Mouse (Mus musculus) midbrain, embryonic 11.5 days (tissue): ENCODE measurements around the gene Nucb2. TPM values are rescaled to one million over a fixed set of nuclear protein-coding genes. Genes with fewer than 3 reads are reported as not detected.
A peak's percentile ranks its signal among the peaks of the same experiment; 100 is the strongest.

Experiments used
- ATAC-seq: fragments of 200-750 bp; cut with Nextera tagmentation; 2 replicates; pipeline ENCODE4 v1.8.0; 2017; ENCODE audit warnings: moderate TSS enrichment, moderate library complexity; ENCODE audit not compliant: low FRiP score
- DNase-seq: peaks from one replicate; pipeline ENCODE4 v3.0.0; 2015; ENCODE audit warnings: low spot score; ENCODE audit errors: missing footprints
- H3K27ac ChIP-seq: fragments of 300-500 bp; sonication (generic); 2 replicates; pipeline ENCODE4 v1.5.1; 2014; ENCODE audit warnings: low read depth, low read length
- H3K27me3 ChIP-seq: fragments of 300-500 bp; sonication (generic); 2 replicates; pipeline ENCODE4 v1.6.1; 2014; ENCODE audit warnings: mild to moderate bottlenecking, low read length, moderate library complexity, mixed read lengths; ENCODE audit not compliant: control insufficient read depth, insufficient read depth
- H3K36me3 ChIP-seq: fragments of 300-500 bp; sonication (generic); 2 replicates; pipeline ENCODE4 v1.6.1; 2014; ENCODE audit warnings: mild to moderate bottlenecking, low read length, moderate library complexity, mixed read lengths; ENCODE audit not compliant: control insufficient read depth, insufficient read depth
- H3K4me1 ChIP-seq: fragments of 300-500 bp; sonication (generic); 2 replicates; pipeline ENCODE4 v1.6.1; 2014; ENCODE audit warnings: low read length; ENCODE audit not compliant: control insufficient read depth, insufficient read depth
- H3K4me2 ChIP-seq: fragments of 300-500 bp; sonication (generic); 2 replicates; pipeline ENCODE4 v1.6.1; 2014; ENCODE audit warnings: mild to moderate bottlenecking, moderate library complexity
- H3K4me3 ChIP-seq: fragments of 300-500 bp; sonication (generic); 2 replicates; pipeline ENCODE4 v1.5.1; 2014; ENCODE audit warnings: low read depth, low read length
- H3K9ac ChIP-seq: fragments of 300-500 bp; sonication (generic); 2 replicates; pipeline ENCODE4 v1.6.1; 2014; ENCODE audit warnings: low read length
- H3K9me3 ChIP-seq: fragments of 300-500 bp; sonication (generic); 2 replicates; pipeline ENCODE4 v1.6.1; 2016; ENCODE audit warnings: low read length; ENCODE audit not compliant: control insufficient read depth
- WGBS: fragments of 180-500 bp; shearing (Covaris S2); extraction: QIAGEN DNeasy Blood & Tissue Kit; methylation state at CpG from one replicate; pipeline ENCODE4 v1.1.7; 2014; 5-methylcytosine and 5-hydroxymethylcytosine counted together
- polyA plus RNA-seq: library from polyadenylated mRNA; unstranded; fragments of >200 nt; fragmentation: Nextera tagmentation; extraction: Ambion mirVana; gene quantifications from 2 replicates; pipeline ENCODE4 v1.2.1, GENCODE M21; 2014

Gene Nucb2
- polyA plus RNA-seq, 1 experiment from 2014 or later = 16.1 TPM

GRCm38 (mm10) chr7:116515059-116515458 lies 10.9 kb downstream of the Nucb2 start:
- Histone ChIP-seq H3K36me3 (no peaks in the 10 kb centered on the region), H3K9ac (no peak overlapping the region), H3K9me3 (no peaks in the 10 kb centered on the region), H3K27me3 (no peaks in the 10 kb centered on the region), H3K4me1 (no peaks in the 10 kb centered on the region), H3K4me3 (no peak overlapping the region), H3K4me2 (no peak overlapping the region), H3K27ac (no peak overlapping the region)
- ATAC-seq (no peak), DNase-seq (no peak)
- 90% methylated on average over 7 of the region's 7 CpGs for WGBS

DNA sequence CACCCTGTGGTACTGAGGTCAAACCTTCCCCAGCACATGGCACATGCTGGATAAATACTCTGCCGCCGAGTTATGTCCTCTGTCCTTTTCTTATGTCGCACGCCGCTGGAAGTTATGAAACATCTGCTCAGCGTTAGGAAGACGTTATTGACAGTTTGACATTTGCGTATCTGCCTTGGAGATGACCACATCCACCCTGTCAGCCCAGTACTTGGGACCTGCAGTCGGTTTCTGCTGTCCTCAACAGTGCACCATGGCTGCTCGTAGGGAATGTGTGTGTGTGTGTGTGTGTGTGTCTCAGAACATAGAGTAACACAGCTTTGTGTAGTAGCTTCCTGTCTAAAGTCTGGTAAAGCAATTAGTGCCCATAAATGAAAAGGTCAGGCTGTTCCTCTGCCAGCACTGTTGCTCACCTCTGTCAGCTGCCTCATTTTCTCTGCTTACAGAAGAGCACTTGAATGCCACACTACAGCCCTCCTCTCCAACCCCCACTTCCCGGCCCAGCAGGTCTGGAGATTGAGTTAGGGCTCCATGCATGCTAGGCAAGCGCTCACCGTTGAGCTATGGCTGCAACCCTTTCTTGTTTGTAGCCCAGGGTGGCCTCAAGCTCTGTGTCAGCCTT lies 11.5 kb downstream of the Nucb2 start:
- ATAC-seq (no peak), DNase-seq (no peak)
- Histone ChIP-seq H3K9me3 (no peaks in the 10 kb centered on the region), H3K4me2 (no peak overlapping the region), H3K4me3 (no peak overlapping the region), H3K27ac (no peak overlapping the region), H3K36me3 (no peaks in the 10 kb centered on the region), H3K27me3 (no peaks in the 10 kb centered on the region), H3K4me1 (no peaks in the 10 kb centered on the region), H3K9ac (no peak overlapping the region)
- WGBS = 83% methylated on average over 13 of the region's 13 CpGs

DNA sequence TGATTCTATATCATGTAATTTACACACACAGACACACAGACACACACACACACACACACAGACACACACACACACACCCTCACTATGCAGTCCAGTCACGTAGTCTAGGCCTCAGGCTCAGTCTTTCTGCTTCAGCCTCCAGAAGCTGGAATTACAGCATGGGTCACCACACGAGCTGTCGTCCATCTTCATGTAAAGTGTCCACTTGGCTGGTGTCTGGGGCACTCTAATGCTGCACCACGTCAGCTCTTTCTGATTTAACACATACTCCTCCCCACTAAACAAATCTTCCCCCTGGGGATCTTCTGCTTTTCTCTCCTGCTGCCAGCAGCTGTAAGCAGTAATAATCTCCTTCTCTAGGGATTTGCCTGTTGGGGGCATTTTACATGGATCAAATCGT lies 13.1 kb downstream of the Nucb2 start:
- DNase-seq = peak; percentile 86
- ATAC-seq = peak; percentile 40; the same call in 1 of the 2 replicates
- 57% methylated on average over 5 of the region's 5 CpGs for WGBS
- Histone ChIP-seq H3K27me3 (no peaks in the 10 kb centered on the region), H3K9me3 (no peaks in the 10 kb centered on the region), H3K36me3 (no peaks in the 10 kb centered on the region), H3K27ac (0 out of 2 replicates have a peak overlapping the region, but pooled peaks have one; percentile 25), H3K4me3 (no peak overlapping the region), H3K4me2 (no peak overlapping the region), H3K4me1 (no peaks in the 10 kb centered on the region), H3K9ac (no peak overlapping the region)

- Histone ChIP-seq H3K27ac (no peak overlapping the region), H3K9me3 (no peaks in the 10 kb centered on the region), H3K4me3 (no peak overlapping the region), H3K36me3 (no peaks in the 10 kb centered on the region), H3K27me3 (no peaks in the 10 kb centered on the region), H3K4me1 (no peaks in the 10 kb centered on the region), H3K9ac (no peak overlapping the region), H3K4me2 (no peak overlapping the region)
- ATAC-seq = no peak
- 88% methylated on average over 5 of the region's 5 CpGs for WGBS
- no peak for DNase-seq
These were observed 14.0 kb downstream of the Nucb2 start for GRCm38 (mm10) chr7:116518155-116518554.

DNA sequence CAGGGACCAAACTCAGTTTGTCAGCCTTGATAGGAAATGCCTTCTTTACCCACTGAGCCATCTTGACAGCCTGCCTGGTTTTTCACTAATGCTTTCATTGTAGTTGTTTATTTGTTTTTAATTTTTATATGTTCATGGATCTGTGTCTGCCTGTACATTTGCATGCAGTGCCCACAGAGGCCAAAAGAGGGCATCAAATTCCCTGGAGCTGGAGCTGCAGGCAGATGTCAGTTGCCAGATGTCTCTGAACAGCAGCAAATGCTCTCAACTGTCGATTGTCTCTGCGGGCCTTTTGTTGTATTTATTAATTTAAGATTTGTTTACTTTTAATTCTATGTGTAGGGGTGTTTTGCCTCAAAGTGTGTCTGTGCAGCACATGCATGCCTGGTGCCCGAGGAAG lies 15.6 kb downstream of the Nucb2 start:
- peaks cover 3% of the 10 kb centered on the region; the same call in 1 of the 2 replicates for H3K36me3 ChIP-seq
- no peak for ATAC-seq
- H3K9ac ChIP-seq = no peak overlapping the region
- H3K4me2 ChIP-seq = no peak overlapping the region
- no peak overlapping the region for H3K27ac ChIP-seq
- H3K27me3 ChIP-seq = no peaks in the 10 kb centered on the region
- no peaks in the 10 kb centered on the region for H3K9me3 ChIP-seq
- WGBS = 70% methylated on average over 3 of the region's 3 CpGs
- peak; percentile 89 for DNase-seq
- H3K4me3 ChIP-seq = no peak overlapping the region
- no peaks in the 10 kb centered on the region for H3K4me1 ChIP-seq

GRCm38 (mm10) chr7:116524577-116524976 lies 20.4 kb downstream of the Nucb2 start:
- Histone ChIP-seq H3K9ac (no peak overlapping the region), H3K36me3 (peaks cover 3% of the 10 kb centered on the region; the same call in 1 of the 2 replicates), H3K9me3 (no peaks in the 10 kb centered on the region), H3K27me3 (no peaks in the 10 kb centered on the region), H3K27ac (no peak overlapping the region), H3K4me2 (no peak overlapping the region), H3K4me3 (no peak overlapping the region), H3K4me1 (no peaks in the 10 kb centered on the region)
- WGBS = 97% methylated on average over 2 of the region's 2 CpGs
- DNase-seq = peak; percentile 8
- no peak for ATAC-seq

GRCm38 (mm10) chr7:116529793-116530192 lies 25.6 kb downstream of the Nucb2 start:
- no peak overlapping the region for H3K9ac ChIP-seq
- H3K27me3 ChIP-seq = no peaks in the 10 kb centered on the region
- no peaks in the 10 kb centered on the region for H3K9me3 ChIP-seq
- peak; percentile 57 for DNase-seq
- ATAC-seq = no peak
- H3K27ac ChIP-seq = no peak overlapping the region
- no peak overlapping the region for H3K4me2 ChIP-seq
- 84% methylated on average over 4 of the region's 4 CpGs for WGBS
- H3K36me3 ChIP-seq = no peaks in the 10 kb centered on the region; the same call in 1 of the 2 replicates
- no peak overlapping the region for H3K4me3 ChIP-seq
- peaks cover 5% of the 10 kb centered on the region; the same call in 1 of the 2 replicates for H3K4me1 ChIP-seq

DNA sequence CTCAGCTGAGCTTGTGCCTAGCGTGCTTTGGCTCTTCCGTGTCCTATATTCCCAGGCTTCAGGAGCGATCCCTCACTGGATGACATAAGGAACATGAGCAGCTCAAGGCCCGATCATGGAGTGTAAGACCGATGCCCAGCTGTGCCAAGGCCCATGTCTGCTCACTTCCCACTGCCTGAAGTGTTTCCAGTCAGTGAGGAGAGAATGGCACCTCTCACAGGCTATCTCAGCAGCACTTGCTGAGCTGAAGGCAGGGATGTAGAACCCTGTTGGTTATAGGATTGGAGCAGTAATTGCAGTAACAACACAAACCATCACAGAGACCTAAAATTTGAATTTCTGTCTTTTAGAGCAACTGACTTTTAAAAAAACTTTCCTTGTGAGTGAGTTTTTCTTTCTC lies 26.3 kb downstream of the Nucb2 start:
- DNase-seq (peak; percentile 57), ATAC-seq (no peak)
- H3K9me3 ChIP-seq = no peaks in the 10 kb centered on the region
- no peak overlapping the region for H3K4me2 ChIP-seq
- H3K27ac ChIP-seq = no peak overlapping the region
- H3K4me3 ChIP-seq = no peak overlapping the region
- peaks cover 5% of the 10 kb centered on the region; the same call in 1 of the 2 replicates for H3K4me1 ChIP-seq
- WGBS = 90% methylated on average over 5 of the region's 5 CpGs
- H3K9ac ChIP-seq = no peak overlapping the region
- no peaks in the 10 kb centered on the region; the same call in 1 of the 2 replicates for H3K36me3 ChIP-seq
- no peaks in the 10 kb centered on the region for H3K27me3 ChIP-seq

DNA sequence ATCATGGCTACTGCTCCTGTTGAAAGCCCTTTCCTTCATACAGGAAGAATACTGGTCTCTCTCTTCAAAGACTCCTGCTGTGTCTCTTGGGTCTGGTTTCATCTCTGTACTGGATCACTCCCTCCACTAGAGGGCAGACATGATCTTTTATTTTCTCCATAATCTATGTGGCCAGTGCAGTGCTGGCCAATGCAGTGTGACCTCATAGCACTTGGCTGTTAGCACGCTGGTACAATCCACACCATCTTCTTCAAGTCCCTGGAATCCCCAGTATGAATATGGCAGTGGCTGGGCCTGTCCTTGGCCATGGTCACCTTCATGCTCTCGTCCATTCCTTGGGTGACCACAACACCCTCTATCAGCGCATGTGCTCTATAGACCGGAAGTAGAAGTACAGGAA lies 27.1 kb downstream of the Nucb2 start:
- DNase-seq (peak; percentile 92), ATAC-seq (peak; percentile 85)
- no peaks in the 10 kb centered on the region; the same call in 1 of the 2 replicates for H3K36me3 ChIP-seq
- H3K4me1 ChIP-seq = peaks cover 5% of the 10 kb centered on the region; the same call in 1 of the 2 replicates
- H3K4me2 ChIP-seq = no peak overlapping the region
- H3K27ac ChIP-seq = no peak overlapping the region
- no peak overlapping the region for H3K9ac ChIP-seq
- H3K4me3 ChIP-seq = no peak overlapping the region
- no peaks in the 10 kb centered on the region for H3K9me3 ChIP-seq
- 79% methylated on average over 4 of the region's 4 CpGs for WGBS
- H3K27me3 ChIP-seq = no peaks in the 10 kb centered on the region
